Mouse (Mus musculus) neural tube, embryonic 13.5 days (tissue): ENCODE data around the gene Aifm2. TPM values are rescaled to one million over a fixed set of nuclear protein-coding genes. Genes with fewer than 3 reads are reported as not detected.
A peak's percentile ranks its signal among the peaks of the same experiment; 100 is the strongest.

ENCODE experiments used
- ATAC-seq: fragments of 200-750 bp; cut with Nextera tagmentation; 2 replicates; pipeline ENCODE4 v1.8.0; 2017; ENCODE audit warnings: low read depth, mild to moderate bottlenecking, moderate TSS enrichment, moderate library complexity
- H3K27ac ChIP-seq: fragments of 300-500 bp; sonication (generic); replicated peaks from 2 replicates; pipeline ENCODE4 v1.5.1; 2015; ENCODE audit warnings: moderate library complexity, mild to moderate bottlenecking, inconsistent platforms
- H3K27me3 ChIP-seq: fragments of 300-500 bp; sonication (generic); 2 replicates; pipeline ENCODE4 v1.6.1; 2015; ENCODE audit warnings: mild to moderate bottlenecking, inconsistent platforms
- H3K36me3 ChIP-seq: fragments of 300-500 bp; sonication (generic); 2 replicates; pipeline ENCODE4 v1.6.1; 2015; ENCODE audit warnings: mild to moderate bottlenecking, inconsistent platforms
- H3K4me1 ChIP-seq: fragments of 300-500 bp; sonication (generic); replicated peaks from 2 replicates; pipeline ENCODE4 v1.6.1; 2015; ENCODE audit warnings: inconsistent platforms
- H3K4me2 ChIP-seq: fragments of 300-500 bp; sonication (generic); 2 replicates; pipeline ENCODE4 v1.6.1; 2015; ENCODE audit warnings: inconsistent platforms, mild to moderate bottlenecking, moderate library complexity
- H3K4me3 ChIP-seq: fragments of 300-500 bp; sonication (generic); 2 replicates; pipeline ENCODE4 v1.5.1; 2015; ENCODE audit warnings: mild to moderate bottlenecking, inconsistent platforms
- H3K9ac ChIP-seq: fragments of 300-500 bp; sonication (generic); 2 replicates; pipeline ENCODE4 v1.6.1; 2015; ENCODE audit warnings: moderate library complexity, mild to moderate bottlenecking, inconsistent platforms
- H3K9me3 ChIP-seq: fragments of 300-500 bp; sonication (generic); 2 replicates; pipeline ENCODE4 v1.6.1; 2016; ENCODE audit warnings: inconsistent platforms
- WGBS: fragments of 180-500 bp; shearing (Covaris S2); methylation state at CpG from one replicate; pipeline ENCODE4 v1.1.7; 2015; 5-methylcytosine and 5-hydroxymethylcytosine counted together
- microRNA-seq: library from miRNA; unstranded; fragments of <30 nt; microRNA quantifications from one replicate; pipeline ENCODE4, GENCODE M21; 2016
- polyA plus RNA-seq: library from polyadenylated mRNA; unstranded; fragments of >200 nt; fragmentation: Nextera tagmentation; extraction: Ambion mirVana; gene quantifications from 2 replicates; pipeline ENCODE4 v1.2.1, GENCODE M21; 2015

Gene Aifm2
- polyA plus RNA-seq, 1 experiment from 2014 or later = 10.7 TPM

DNA sequence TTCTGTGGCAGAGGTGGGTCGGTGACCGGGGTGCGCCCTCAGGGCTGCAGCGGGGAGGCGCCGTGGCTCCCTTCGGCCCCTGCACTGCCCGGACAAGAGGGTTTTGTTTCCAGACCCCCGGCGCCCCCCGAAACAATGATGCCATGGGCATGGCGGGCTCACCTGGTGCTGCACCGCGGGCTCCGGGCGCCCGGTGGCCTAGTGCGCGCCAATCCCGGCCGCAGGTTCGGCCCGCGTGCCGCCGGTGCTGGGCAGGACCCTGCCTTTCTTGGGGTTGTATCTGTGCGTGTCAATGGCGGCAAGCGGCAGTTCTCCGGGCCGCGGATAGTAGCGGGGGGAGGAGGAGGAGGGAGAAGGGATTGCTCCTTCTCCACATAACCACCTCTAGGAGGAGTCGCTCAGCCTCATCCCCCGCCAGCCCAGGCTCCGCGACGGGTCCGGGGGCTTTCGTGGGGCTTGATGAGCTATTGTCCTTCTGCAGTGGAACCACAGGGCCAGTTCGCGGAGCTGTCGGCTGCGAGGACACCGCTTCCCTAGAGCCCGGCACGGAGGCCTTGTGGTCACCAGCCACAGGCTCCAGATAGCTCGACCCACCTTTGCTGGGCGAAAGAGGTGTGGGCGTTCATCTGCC is 68.7 kb downstream of the Aifm2 start, which contains the start of gene H2afy2:
H2afy2 (minus strand) TSS at position 527 of the 631 bp plus-strand sequence.
- ATAC-seq = peak; percentile 93
- WGBS = under 1% methylated on average over 50 of the region's 50 CpGs
- H3K27me3 ChIP-seq = no peaks in the 10 kb centered on the region

DNA sequence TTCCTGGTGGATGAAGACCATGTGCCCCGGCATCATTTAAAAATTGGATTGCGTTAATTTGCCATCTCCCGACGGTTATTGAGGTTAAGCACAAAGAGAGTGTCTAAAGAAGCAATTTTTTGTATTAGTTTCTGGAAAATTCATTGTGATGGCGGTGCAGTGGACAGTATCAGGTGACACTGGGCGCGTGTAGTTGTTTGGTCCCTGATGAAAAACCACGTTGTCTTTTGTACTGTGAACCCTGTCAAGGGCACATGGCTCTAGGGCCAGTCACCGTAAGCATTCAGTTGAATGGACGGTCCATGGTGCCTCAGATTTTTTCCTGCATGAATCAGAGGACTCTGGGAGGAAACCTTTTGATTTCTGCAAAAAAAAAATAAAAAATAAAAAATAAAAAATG is 69.4 kb downstream of the Aifm2 start:
- H3K36me3 ChIP-seq = no peaks in the 10 kb centered on the region
- H3K4me2 ChIP-seq = peak overlapping the region; percentile 66
- H3K4me1 ChIP-seq = peaks cover 35% of the 10 kb centered on the region
- H3K9ac ChIP-seq = peak overlapping the region; percentile 100
- H3K27ac ChIP-seq = peak overlapping the region; percentile 99
- no peaks in the 10 kb centered on the region for H3K27me3 ChIP-seq
- H3K9me3 ChIP-seq = no peaks in the 10 kb centered on the region
- H3K4me3 ChIP-seq = peak overlapping the region; percentile 86
- WGBS = 13% methylated on average over 10 of the region's 10 CpGs
- no peak; the same call in 1 of the 2 replicates for ATAC-seq

More for the DNA sequence above, 68.7 kb downstream of the Aifm2 start, which contains the start of gene H2afy2:
- H3K36me3 ChIP-seq = no peaks in the 10 kb centered on the region
- H3K4me1 ChIP-seq = peaks cover 35% of the 10 kb centered on the region
- H3K9me3 ChIP-seq = no peaks in the 10 kb centered on the region
- peak within 1 kb of the TSS; percentile 100 for H3K9ac ChIP-seq
- peak within 1 kb of the TSS; percentile 86 for H3K4me3 ChIP-seq
- peak within 1 kb of the TSS; percentile 66 for H3K4me2 ChIP-seq
- H3K27ac ChIP-seq = peak within 1 kb of the TSS; percentile 99

DNA sequence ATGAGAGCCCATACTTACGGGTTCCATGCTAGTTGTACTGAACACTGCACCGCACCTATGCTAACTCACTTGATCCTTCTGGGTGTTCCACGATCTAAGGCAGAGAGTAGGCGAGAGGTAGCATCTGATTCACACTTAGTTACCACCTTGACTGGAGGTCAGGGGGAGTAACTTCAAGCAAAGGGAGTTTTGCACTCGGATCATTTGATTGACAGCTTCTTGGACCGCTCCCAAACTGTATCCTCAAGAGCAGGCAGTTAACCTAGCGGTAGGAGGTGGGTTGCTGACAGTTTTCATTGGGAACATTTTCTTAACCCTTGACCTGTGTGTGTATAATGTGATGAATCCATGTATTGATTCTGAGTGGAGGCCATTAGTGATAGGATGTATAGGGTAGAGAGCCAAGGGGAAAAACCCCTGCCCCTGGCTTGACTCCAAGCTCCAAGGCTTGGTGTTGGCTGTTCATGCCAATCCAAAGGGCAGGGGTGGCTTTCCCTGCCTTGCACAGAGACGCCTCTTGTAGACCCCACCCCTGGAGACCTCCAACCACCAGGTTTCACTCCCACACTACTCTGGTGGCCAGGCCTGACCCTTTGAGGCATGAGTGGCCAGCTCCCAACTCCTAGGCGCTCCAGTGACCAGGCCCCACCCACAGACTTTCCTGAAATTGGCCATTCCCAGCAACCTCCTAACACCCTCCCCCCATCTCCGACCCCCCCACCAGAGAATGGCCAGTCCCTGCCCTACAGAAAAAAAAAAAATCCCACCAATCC is 72.7 kb downstream of the Aifm2 start:
- H3K9me3 ChIP-seq = no peaks in the 10 kb centered on the region
- no peaks in the 10 kb centered on the region for H3K36me3 ChIP-seq
- ATAC-seq = no peak
- H3K27me3 ChIP-seq = no peaks in the 10 kb centered on the region
- H3K4me3 ChIP-seq = no peak overlapping the region
- no peak overlapping the region for H3K4me2 ChIP-seq
- H3K9ac ChIP-seq = no peak overlapping the region
- WGBS = 80% methylated on average over 10 of the region's 10 CpGs
- H3K4me1 ChIP-seq = peaks cover 11% of the 10 kb centered on the region
- no peak overlapping the region for H3K27ac ChIP-seq

DNA sequence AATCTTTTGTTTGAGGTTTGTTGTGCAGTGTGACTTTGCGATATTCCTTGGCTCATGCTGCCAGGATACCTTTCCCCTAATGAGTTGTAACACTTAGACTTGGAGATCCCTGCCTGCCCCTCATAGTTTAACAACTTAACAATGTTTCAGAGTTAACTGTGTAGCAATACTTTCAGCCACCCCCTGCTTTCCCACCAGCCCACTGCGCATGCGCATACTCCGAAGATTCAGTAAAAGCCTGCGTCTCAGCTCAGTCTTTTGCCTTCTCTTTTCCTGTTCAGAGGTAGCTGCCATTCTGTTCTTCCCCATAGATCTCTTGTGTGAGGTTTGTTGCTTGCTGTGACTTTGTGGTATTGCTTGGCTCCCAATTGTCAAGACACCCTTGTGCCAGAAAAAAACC is 73.4 kb downstream of the Aifm2 start:
- H3K4me3 ChIP-seq = no peak overlapping the region
- no peak for ATAC-seq
- no peaks in the 10 kb centered on the region for H3K27me3 ChIP-seq
- no peak overlapping the region for H3K4me2 ChIP-seq
- no peaks in the 10 kb centered on the region for H3K9me3 ChIP-seq
- H3K27ac ChIP-seq = no peak overlapping the region
- 93% methylated on average over 5 of the region's 5 CpGs for WGBS
- peaks cover 11% of the 10 kb centered on the region for H3K4me1 ChIP-seq
- H3K36me3 ChIP-seq = no peaks in the 10 kb centered on the region
- no peak overlapping the region for H3K9ac ChIP-seq

Small RNAs within 50 kb of the gene (microRNA-seq; reads per million reads assigned to microRNA genes)
- not detected for gene Mir5108

Other genes with a start within 250 kb of the Aifm2 start
- 14.9 and 15.0 TPM in 2 replicates for gene Lrrc20, start 239.5 kb upstream of the Aifm2 start, polyA plus RNA-seq
- gene Npffr1, start 119.8 kb upstream of the Aifm2 start, polyA plus RNA-seq = 0.17 and 0.25 TPM in 2 replicates
- 212 and 224 TPM in 2 replicates for gene Ppa1, start 66.7 kb upstream of the Aifm2 start, polyA plus RNA-seq
- gene Sar1a, start 35.0 kb upstream of the Aifm2 start, polyA plus RNA-seq = 192 and 203 TPM in 2 replicates
- gene Tysnd1, start 19.7 kb upstream of the Aifm2 start, polyA plus RNA-seq = 26.7 and 29.0 TPM in 2 replicates
- 306 and 328 TPM in 2 replicates for gene H2afy2, start 68.9 kb downstream of the Aifm2 start, polyA plus RNA-seq